Mouse (Mus musculus) ES-Bruce4 (cell line): ENCODE measurements around the gene Lamp2.

Experiments
- CTCF ChIP-seq: IDR thresholded peaks from one replicate; pipeline ENCODE4 v1.8.1; 2011; ENCODE audit warnings: low read depth, low read length
- POLR2A ChIP-seq: IDR thresholded peaks from one replicate; pipeline ENCODE4 v1.8.1; 2011; ENCODE audit warnings: low read length; ENCODE audit not compliant: insufficient read depth

DNA sequence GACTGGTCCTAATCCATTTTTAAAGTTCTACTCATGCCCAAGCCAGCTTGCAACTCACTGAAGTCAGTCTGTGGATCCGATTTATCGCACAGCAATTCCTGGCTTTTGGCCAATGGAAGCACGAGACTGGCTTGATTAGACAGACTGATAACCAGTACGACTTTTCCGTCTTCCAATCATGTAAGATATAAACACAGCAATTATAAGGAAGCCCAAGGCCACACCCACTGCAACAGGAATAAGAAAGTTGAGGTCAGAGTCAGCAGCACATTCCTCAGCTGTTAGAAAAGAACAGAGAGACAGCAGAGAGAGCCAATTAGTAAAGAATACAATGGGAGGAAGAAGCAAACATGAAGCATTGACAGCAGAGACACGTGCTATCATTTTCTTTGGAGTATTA, 54.2 kb downstream of the Lamp2 start:
- TF ChIP-seq POLR2A (no peak), CTCF (no peak)
